Mouse (Mus musculus): ENCODE results near the gene 1700069L16Rik. TPM values are rescaled to one million over a fixed set of nuclear protein-coding genes. Genes with fewer than 3 reads are reported as not detected.

Gene 1700069L16Rik
- polyA plus RNA-seq, 1 experiment from 2014 or later, result not detected

DNA sequence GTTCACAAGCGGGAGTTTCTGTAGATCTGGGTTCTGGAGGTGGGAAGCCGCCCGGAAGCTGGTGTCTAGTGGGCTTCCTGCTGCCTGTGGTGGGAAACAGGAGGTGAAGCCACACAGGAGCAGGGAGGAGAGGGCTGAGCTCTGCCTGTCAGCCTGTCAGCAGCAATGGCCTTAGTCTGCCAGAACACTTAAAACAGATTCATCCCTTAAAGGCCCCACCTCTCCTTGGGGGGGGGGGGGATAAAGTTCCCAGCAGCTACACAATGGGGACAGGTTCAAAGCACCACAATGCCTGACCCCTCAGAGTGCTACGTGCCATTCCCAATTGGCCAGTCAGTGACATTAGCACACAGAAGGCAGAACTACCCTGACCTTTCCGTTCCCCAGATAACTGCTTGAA is 72.4 kb downstream of the 1700069L16Rik start:
- Histone ChIP-seq H3K4me3 (no peak overlapping the region), H3K27me3 (0 out of 2 replicates have a peak, but pooled peaks cover 2% of the 10 kb centered on the region), H3K4me1 (replicated peaks) (peaks cover 10% of the 10 kb centered on the region), H3K36me3 (no peaks in the 10 kb centered on the region), H3K9me3 (no peaks in the 10 kb centered on the region), H3K4me2 (no peak overlapping the region), H3K9ac (no peak overlapping the region), H3K27ac (replicated peaks) (no peak overlapping the region)
- 27% methylated on average over 5 of the region's 5 CpGs for WGBS
- ATAC-seq (ENCODE audit: low FRiP score, low read depth), result no peak

DNA sequence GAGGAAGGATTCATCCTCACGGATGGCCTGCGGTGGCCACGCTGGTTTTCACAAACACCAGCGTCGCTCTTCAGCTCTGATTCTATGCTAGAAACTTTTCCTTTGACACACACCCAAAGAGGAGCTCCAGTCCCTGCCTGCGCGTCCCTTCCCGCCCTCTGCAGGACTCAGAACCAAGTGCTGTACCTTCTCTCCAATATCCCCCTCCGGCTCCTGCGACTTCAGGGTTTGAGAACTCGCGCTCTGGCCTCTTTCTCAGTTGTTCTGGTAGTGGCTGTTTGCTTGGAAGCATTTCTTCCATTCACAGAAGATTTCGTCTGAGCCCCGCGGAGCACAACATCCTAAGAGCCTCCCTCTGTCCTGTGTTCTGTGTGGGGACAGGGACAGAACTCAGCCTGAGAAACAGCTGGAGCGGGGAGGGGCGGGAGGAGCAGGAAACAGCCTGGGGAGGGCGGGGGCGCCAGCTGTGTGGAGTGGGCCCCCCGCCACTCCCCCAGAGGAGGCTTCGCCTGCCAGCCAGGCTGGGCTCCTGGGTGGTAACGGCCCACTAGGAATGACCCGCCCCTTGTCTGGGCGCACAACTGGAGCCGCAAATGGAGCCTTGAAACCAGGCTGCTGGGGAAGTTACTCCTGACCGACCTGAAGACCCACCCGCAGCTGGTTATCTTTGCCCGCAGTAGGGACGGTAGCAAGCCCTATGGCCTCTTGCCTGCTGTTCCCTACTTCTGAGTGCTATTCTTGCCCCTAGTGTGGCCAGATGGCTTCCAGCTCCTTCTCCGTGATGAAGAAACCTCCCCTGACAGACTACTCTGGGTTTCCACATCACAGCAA is 74.3 kb downstream of the 1700069L16Rik start, which contains the start of gene Cmklr1:
TSS of gene Cmklr1 (minus strand) at position 392 of the 831 bp plus-strand sequence.
- Histone ChIP-seq H3K27ac (replicated peaks) (no peak within 1 kb of the TSS), H3K9me3 (no peaks in the 10 kb centered on the region), H3K36me3 (no peaks in the 10 kb centered on the region), H3K9ac (no peak within 1 kb of the TSS), H3K4me3 (peak within 1 kb of the TSS; percentile 12), H3K4me1 (replicated peaks) (peaks cover 10% of the 10 kb centered on the region), H3K4me2 (peak within 1 kb of the TSS; percentile 23), H3K27me3 (0 out of 2 replicates have a peak, but pooled peaks cover 2% of the 10 kb centered on the region)
- WGBS, result 9% methylated on average over 29 of the region's 30 CpGs
- ATAC-seq (ENCODE audit: low FRiP score, low read depth), result no peak

DNA sequence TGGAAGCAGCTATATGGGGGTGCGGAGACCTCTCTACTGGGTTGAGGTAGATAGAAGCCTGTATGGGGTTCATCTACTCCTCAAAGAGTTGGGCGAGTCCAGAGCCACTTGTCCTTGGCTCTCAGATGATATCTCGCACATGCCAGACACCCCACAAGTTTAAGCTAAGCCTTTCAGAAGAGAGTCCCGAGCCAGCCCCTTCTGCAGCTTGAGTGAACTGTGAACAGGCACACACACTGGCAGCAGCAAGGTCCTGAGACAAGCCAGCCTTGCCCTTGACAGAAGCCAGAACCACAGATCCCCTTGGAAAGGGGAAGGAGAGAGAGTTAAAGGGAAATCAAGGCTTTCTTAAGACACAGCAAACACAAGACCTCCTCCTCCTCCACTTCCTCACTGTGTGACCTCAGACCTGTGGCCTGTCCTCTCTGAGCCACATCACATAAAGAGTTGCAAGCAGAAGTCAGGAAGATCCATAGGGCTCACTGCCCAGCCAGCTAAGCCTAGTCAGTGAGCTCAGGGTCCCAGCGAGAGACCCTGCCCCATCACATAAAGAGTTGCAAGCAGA is 75.8 kb downstream of the 1700069L16Rik start:
- no peak overlapping the region for H3K9ac ChIP-seq
- whole genome bisulfite sequencing, result 85% methylated on average over 5 of the region's 5 CpGs
- H3K4me1 ChIP-seq (replicated peaks), result peaks cover 10% of the 10 kb centered on the region
- H3K27me3 ChIP-seq, result 0 out of 2 replicates have a peak, but pooled peaks cover 2% of the 10 kb centered on the region
- H3K36me3 ChIP-seq, result no peaks in the 10 kb centered on the region
- no peak overlapping the region for H3K4me2 ChIP-seq
- no peaks in the 10 kb centered on the region for H3K9me3 ChIP-seq
- no peak overlapping the region for H3K4me3 ChIP-seq
- H3K27ac ChIP-seq (replicated peaks), result no peak overlapping the region
- no peak for ATAC-seq (ENCODE audit: low FRiP score, low read depth)

DNA sequence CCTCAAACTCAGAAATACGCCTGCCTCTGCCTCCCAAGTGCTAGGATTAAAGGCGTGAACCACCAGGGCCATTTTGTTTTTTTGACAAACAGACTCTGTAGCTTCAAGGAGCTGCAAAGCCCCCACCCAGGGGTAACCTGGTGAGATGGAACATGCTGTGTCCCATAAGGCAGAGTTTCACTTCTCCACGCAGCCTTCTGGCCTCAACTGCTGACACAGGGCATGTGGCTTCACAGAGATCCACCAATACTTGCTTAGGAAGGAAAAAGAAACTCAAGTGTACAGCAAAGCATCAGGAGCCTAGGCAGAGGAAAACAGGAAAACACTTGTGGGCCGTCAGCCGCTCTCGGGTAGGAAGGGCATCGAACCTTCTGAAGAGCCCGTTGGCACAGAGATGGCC is 77.4 kb downstream of the 1700069L16Rik start:
- WGBS, result 87% methylated on average over 8 of the region's 8 CpGs
- peaks cover 20% of the 10 kb centered on the region for H3K4me1 ChIP-seq (replicated peaks)
- H3K9me3 ChIP-seq, result no peaks in the 10 kb centered on the region
- ATAC-seq (ENCODE audit: low FRiP score, low read depth), result no peak
- H3K4me2 ChIP-seq, result no peak overlapping the region
- H3K4me3 ChIP-seq, result no peak overlapping the region
- no peak overlapping the region for H3K27ac ChIP-seq (replicated peaks)
- no peak overlapping the region for H3K9ac ChIP-seq
- H3K27me3 ChIP-seq, result 0 out of 2 replicates have a peak, but pooled peaks cover 2% of the 10 kb centered on the region
- no peaks in the 10 kb centered on the region for H3K36me3 ChIP-seq

DNA sequence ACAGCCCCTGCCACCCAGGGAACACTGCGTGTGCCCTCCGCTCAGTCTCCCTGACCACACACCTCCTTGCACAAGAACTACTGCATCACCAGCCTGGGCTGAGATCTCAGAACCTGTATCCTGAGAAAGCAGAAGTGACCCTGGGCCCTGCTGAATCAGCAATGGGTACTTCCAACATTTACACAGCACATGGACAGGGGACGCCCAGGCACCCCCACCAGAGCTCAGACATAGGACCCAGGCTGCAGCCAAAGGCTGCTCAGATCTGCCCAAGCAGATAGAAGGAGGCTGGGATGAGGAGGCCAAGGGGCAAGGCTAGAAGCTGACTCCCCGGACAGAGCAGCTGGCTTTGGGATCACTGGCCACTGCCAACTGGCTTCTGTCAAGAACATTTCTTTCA is 80.1 kb downstream of the 1700069L16Rik start:
- no peak overlapping the region for H3K27ac ChIP-seq (replicated peaks)
- no peak for ATAC-seq (ENCODE audit: low FRiP score, low read depth)

DNA sequence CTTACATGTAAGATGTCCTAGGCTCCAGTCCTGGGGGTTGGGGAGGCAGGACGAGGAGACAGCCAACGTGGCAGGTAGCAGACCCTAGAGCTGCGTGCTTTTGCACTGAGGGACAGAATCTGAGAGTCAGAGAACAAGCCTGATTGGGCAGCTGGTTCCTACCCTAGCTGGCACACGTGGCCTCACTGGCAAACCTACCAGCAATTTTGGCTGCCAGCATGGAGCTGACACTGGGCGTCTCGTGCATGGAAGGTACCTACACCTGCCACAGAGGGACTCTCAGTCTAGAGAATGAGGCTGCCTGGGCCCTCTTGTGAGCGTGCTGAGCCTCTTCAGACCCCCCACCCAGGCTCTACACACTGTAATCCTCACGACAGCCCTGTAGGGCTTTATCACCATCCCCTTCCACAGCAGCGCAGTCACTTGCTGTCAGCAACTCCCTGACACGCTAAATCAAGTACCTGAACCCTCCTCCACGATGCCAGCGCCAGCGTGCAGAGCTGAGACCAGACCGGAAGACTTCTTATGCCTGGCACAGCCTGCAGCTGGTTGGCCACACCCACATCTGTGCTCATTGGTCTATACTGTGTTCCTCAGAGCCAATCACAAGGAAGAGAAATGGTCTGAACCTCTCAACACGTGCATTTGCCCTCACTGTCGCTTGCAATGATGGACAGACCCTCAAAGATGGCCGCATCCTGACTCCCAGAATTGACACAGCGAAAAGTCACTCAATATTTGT is 81.3 kb downstream of the 1700069L16Rik start:
- Histone ChIP-seq H3K4me3 (peak overlapping the region; percentile 24), H3K36me3 (no peaks in the 10 kb centered on the region), H3K4me1 (replicated peaks) (peaks cover 16% of the 10 kb centered on the region), H3K9ac (0 out of 2 replicates have a peak overlapping the region, but pooled peaks have one; percentile 14), H3K9me3 (no peaks in the 10 kb centered on the region), H3K27me3 (no peaks in the 10 kb centered on the region), H3K4me2 (peak overlapping the region; percentile 52), H3K27ac (replicated peaks) (peak overlapping the region; percentile 35; the same call in 1 of the 2 replicates)
- 48% methylated on average over 18 of the region's 18 CpGs for WGBS
- ATAC-seq (ENCODE audit: low FRiP score, low read depth), result peak; percentile 94

More for the DNA sequence above, 80.1 kb downstream of the 1700069L16Rik start:
- Histone ChIP-seq H3K4me2 (no peak overlapping the region), H3K27me3 (no peaks in the 10 kb centered on the region), H3K9ac (no peak overlapping the region), H3K9me3 (no peaks in the 10 kb centered on the region), H3K4me1 (replicated peaks) (peaks cover 16% of the 10 kb centered on the region), H3K4me3 (no peak overlapping the region), H3K36me3 (no peaks in the 10 kb centered on the region)
- 88% methylated on average over 4 of the region's 4 CpGs for WGBS

Other genes starting within 250 kb of the 1700069L16Rik start
- gene Wscd2, start 234.4 kb downstream of the 1700069L16Rik start, polyA plus RNA-seq (2015; fragmentation: Nextera tagmentation; extraction: Ambion mirVana), result 13.2 and 13.8 TPM in 2 replicates
- gene Cmklr1, start 74.3 kb downstream of the 1700069L16Rik start, polyA plus RNA-seq (2015; fragmentation: Nextera tagmentation; extraction: Ambion mirVana), result 2.0 and 4.4 TPM in 2 replicates
- gene Ficd, start 11.0 kb upstream of the 1700069L16Rik start, polyA plus RNA-seq (2015; fragmentation: Nextera tagmentation; extraction: Ambion mirVana), result 10.6 and 10.9 TPM in 2 replicates
- 45.7 and 47.4 TPM in 2 replicates for gene Sart3, start 47.7 kb upstream of the 1700069L16Rik start, polyA plus RNA-seq (2015; fragmentation: Nextera tagmentation; extraction: Ambion mirVana)
- 87.6 and 89.9 TPM in 2 replicates for gene Iscu, start 48.0 kb upstream of the 1700069L16Rik start, polyA plus RNA-seq (2015; fragmentation: Nextera tagmentation; extraction: Ambion mirVana)
- gene Tmem119, start 75.7 kb upstream of the 1700069L16Rik start, polyA plus RNA-seq (2015; fragmentation: Nextera tagmentation; extraction: Ambion mirVana), result 6.5 and 6.6 TPM in 2 replicates
- gene Selplg, start 107.9 kb upstream of the 1700069L16Rik start, polyA plus RNA-seq (2015; fragmentation: Nextera tagmentation; extraction: Ambion mirVana), result 2.1 and 3.0 TPM in 2 replicates
- 175 and 182 TPM in 2 replicates for gene Coro1c, start 184.0 kb upstream of the 1700069L16Rik start, polyA plus RNA-seq (2015; fragmentation: Nextera tagmentation; extraction: Ambion mirVana)

Measured in hindbrain, embryonic 15.5 days (tissue).